Mouse (Mus musculus) kidney, adult 8-10 months (tissue): ENCODE results near the gene Nisch.

Experiments
- DNase-seq, 2 experiments: peaks; one replicate each; pipeline ENCODE4 v3.0.0; 2022

Nisch gene

DNA sequence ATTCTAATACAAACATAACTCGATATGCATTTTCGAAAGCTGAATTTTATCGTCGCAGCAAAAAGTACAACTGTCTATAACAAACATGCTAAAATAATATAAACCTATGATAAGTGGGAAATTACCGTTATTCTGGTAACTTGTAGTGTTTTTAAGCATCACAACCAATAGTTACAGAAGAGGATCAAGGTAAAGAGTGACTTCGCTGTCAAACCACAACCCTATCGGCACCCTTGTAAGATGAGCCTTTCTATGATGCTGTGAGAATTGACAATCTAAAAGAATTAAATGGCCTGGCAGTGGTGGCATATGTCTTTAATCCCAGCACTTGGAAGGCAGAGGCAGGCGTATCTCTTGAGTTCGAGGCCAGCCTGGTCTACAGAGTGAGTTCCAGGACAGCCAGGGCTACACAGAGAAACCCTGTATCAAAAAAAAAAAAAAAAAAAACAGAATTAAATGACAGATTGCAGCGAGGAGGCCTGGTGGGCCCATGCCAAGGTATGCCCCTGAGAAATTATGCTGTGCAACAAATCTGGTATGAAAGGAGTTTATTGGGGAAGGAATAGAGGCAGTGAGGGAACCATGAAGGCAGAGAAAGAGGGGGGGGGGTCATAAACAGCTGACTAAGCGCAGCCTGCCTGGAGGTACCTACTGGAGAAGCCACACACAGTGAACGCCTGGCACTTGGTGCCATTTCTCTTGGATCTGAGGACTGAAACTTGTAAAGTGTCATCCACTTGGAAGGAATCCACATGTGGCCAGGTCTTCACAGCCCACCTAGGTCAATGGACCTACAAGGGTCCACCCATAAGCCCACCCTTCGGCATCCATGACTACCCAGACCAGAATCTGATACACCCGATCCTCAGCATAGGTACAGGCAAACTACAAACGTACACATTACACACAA is 87.2 kb downstream of the Nisch start:
- no peak for DNase-seq

DNA sequence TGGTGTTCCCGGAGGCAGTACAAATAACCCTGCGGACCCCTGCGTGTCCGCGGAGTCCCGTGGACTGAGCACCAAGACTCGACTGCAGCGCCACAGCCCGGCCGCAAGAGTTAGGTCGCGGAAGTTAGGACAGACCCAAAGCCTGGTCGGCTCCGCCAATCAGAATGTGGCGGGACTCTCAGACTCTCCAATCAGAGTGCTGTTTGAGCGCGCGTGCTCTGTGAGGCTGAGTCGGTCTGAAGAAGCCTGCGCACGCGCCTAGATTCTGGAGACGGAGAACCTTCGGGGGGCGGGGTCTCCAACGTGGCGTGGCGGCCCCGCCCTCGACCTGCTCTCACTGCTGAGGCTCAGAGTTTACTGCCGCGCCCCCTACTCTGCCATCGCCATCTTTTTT is 87.9 kb downstream of the Nisch start, which contains the start of gene Smim4:
Smim4 (minus strand) TSS at position 131 of the 394 bp plus-strand sequence.
- DNase-seq, result peak; percentile 98

DNA sequence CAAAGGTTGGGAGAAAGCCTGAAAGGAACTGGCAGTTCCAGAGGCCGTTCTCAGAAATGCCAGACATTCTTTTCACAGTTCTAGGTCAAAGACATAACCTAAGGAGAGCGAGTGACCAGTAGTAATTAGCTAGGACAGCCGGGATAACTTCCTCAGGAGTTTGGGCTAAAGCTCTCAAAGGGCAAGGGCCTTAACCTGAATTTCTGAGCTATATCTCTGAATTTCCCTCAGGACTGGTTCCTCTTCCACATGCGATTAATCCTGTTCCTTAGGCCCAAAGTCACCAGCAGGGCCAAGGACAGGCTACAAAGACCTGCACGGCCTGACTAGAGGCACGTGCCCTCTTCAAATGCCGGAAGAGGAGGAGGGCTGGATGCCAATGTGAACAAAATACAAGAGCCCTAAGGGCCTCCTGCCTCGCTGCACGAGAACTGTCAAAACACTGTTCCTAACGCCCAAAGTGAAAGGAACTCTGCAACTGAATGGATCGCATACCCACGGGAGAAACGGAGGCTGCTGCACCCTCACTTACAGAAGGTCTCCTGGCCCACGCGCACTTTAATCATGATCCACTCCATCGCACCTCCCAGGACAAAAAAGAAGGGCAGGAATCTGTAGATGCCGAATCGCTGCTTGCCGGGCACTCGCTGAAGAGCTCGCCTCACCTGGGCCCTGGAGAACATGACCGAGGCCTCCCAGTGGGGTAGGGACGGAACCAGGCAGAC is 88.5 kb downstream of the Nisch start:
- peak; percentile 74 for DNase-seq

DNA sequence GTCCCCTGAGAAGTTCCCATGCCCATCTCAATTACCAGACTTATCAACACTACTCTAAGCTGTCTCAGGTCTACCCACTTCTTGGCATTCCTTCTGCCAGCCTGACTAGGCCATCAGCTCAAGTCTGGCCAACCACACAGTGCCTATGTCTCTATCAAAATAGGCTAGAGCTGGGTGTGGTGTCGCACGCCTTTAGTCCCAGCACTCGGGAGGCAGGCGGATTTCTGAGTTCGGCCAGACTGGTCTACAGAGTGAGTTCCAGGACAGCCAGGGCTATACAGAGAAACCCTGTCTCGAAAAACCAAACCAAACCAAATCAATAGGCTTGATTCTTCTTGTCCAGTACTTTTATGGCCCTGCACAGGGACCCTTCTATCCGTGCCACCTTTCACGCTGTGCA is 89.9 kb downstream of the Nisch start:
- no peak for DNase-seq

DNA sequence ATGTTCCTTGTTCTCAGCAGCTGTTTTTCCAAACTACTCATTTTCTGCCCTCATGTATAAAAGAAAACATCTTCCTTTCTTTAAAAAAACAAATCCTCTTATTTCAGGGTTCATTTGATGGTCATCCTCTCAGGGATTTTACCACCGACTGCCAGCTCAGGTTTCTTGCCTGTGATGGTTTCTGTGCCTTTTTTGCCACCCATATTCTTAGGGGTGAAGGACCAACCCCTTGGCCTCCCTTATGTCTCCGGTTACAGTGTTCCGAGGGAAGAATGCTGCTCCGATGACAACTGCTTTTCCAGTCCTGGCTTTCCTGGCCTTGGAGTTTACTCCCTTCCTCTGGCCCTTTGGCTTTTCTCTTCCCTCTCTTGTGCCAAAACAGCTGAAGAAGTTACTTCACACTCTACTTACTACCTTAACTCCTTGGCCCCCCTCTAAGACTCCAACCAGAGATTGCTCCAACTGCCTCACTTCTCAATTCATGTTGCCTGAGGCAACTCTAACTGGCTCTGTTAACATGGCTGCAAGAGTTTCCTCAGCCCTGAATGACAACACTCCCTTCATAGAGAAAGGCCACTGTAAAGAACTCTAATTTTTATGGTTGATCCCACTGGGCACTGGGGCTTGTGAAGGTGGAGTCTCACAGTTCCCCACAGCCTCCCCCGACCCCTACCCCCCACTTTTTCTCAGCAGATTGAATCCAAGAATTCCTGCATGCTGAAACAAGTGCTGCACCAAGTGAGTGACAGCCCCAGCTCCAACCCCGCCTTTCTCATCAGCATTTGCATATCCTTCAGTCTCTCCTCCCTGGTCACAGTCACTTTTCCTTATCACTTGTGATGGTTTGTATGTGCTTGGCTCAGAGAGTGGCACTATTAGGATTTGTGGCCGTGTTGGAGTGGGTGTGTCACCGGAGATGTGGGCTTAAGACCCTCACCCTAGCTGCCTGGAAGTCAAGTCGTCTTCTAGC is 91.4 kb downstream of the Nisch start:
- DNase-seq, result no peak
